Mouse (Mus musculus) B cell, adult 67 days (primary cell): ENCODE measurements around the gene Gm10964. TPM values are rescaled to one million over a fixed set of nuclear protein-coding genes. Genes with fewer than 3 reads are reported as not detected.

Experiments
- total RNA-seq, 2 experiments: library from RNA; stranded (reverse); gene quantifications; 4 replicates each; pipeline ENCODE4 v1.2.4; 2023

Gm10964 gene
- not detected for total RNA-seq

GRCm38 (mm10) chr3:103739329-103739728 lies at the start of gene Gm10964:
TSS of gene Gm10964 (plus strand) at chr3:103739366.

GRCm38 (mm10) chr3:103737778-103738571 lies 1.2 kb upstream of the Gm10964 start, which contains the start of gene Olfml3:
TSS of gene Olfml3 (minus strand) at chr3:103738001.

GRCm38 (mm10) chr3:103791230-103792110 lies 52.3 kb downstream of the Gm10964 start, which contains the start of gene Hipk1:
TSS of gene Hipk1 (minus strand) at chr3:103791563.

Other genes with a start within 250 kb of the Gm10964 start
- gene Syt6, start 164.1 kb upstream of the Gm10964 start, total RNA-seq, result not detected
- 1 to 10 TPM in 1 of 2 experiments, not detected in 1; 3.1 TPM for gene Atg4a-ps, start 93.3 kb upstream of the Gm10964 start, total RNA-seq
- gene Olfml3, start 1.4 kb upstream of the Gm10964 start, total RNA-seq, result 1 to 10 TPM; 3.1 to 3.5 TPM
- 100 to 1,000 TPM; 241 to 255 TPM for gene Hipk1, start 52.2 kb downstream of the Gm10964 start, total RNA-seq
- gene Dclre1b, start 70.1 kb downstream of the Gm10964 start, total RNA-seq, result 10 to 100 TPM; 23.8 to 30.6 TPM
- gene Ap4b1, start 70.2 kb downstream of the Gm10964 start, total RNA-seq, result 10 to 100 TPM; 27.3 to 30.1 TPM
- 1 to 10 TPM in 1 of 2 experiments, not detected in 1; 2.0 TPM for gene Gm43064, start 70.2 kb downstream of the Gm10964 start, total RNA-seq
- under 1 TPM; 0.71 to 0.75 TPM for gene Bcl2l15, start 93.2 kb downstream of the Gm10964 start, total RNA-seq
- 100 to 1,000 TPM in 1 of 2 experiments, 10 to 100 TPM in 1; 85.5 to 110 TPM for gene Ptpn22, start 120.4 kb downstream of the Gm10964 start, total RNA-seq
- 10 to 100 TPM; 52.5 to 52.8 TPM for gene Rsbn1, start 174.8 kb downstream of the Gm10964 start, total RNA-seq
- gene Phtf1, start 228.7 kb downstream of the Gm10964 start, total RNA-seq, result 10 to 100 TPM; 22.1 to 24.2 TPM